Mouse (Mus musculus): Measurements from ENCODE around the gene Dpm3. TPM values are rescaled to one million over a fixed set of nuclear protein-coding genes. Genes with fewer than 3 reads are reported as not detected.
A peak's percentile ranks its signal among the peaks of the same experiment; 100 is the strongest.

Dpm3 gene
- polyA plus RNA-seq, 1 experiment from 2014 or later, result 73.2 TPM

DNA sequence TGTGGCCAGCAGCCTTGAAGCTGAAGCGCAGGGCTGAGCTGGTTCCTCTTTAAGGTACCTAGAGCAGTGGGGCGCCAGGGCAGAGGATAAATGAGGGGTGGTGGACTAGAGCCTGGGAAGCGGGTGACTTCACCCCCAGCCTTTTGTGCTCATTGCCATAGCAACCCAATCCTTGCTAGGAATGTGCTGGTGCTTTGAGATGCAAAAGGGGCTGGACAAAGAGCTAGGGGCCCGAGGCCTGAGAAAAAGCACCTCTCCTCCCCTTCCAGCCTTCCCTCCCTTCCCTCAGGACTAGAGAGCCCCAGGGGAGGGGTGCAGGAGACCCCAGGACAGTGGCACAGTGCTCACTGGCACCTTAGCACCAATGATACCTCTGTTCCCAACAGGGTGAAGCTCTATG is 33.2 kb upstream of the Dpm3 start:
- Histone ChIP-seq H3K4me2 (ENCODE audit: low read depth, low read length) (no peak overlapping the region), H3K4me1 (ENCODE audit: insufficient read depth) (peaks cover 10% of the 10 kb centered on the region), H3K27ac (ENCODE audit: low read depth) (no peak overlapping the region), H3K36me3 (replicated peaks; ENCODE audit: insufficient read depth, low read length) (no peaks in the 10 kb centered on the region), H3K27me3 (ENCODE audit: insufficient read depth, low read length) (peaks cover 39% of the 10 kb centered on the region), H3K9me3 (ENCODE audit: low read length) (no peaks in the 10 kb centered on the region), H3K4me3 (ENCODE audit: low read depth, low read length) (no peak overlapping the region), H3K9ac (replicated peaks) (no peak overlapping the region)
- 44% methylated on average over 4 of the region's 4 CpGs for WGBS (ENCODE audit: insufficient replicate concordance)
- TF ChIP-seq CTCF (IDR thresholded peaks at IDR 0.05; ENCODE audit: low read depth) (no peak), EP300 (IDR thresholded peaks at IDR 0.05; ENCODE audit: low read depth) (no peak)
- DNase-seq, result no peak
- ATAC-seq, result no peak

DNA sequence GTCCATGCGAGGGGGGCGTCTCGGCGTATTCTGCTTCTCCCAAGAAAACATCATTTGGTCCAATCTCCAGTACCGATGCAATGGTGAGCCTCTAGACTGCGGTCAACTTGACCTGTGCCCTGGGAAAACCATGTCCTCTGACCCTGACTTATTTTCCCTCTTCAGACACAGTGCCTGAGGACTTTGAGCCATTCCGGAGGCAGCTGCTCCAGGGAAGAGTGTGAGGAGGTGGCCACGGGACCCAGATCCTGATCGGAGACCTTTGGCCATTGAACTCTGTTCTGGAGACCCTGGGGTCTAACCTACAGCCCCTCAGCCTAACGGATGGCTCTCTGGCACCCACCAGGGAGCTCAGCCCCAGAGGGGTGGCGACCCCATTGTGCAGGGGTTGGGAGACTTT is 32.8 kb upstream of the Dpm3 start:
- H3K9me3 ChIP-seq (ENCODE audit: low read length), result no peaks in the 10 kb centered on the region
- no peak overlapping the region for H3K4me3 ChIP-seq (ENCODE audit: low read depth, low read length)
- H3K9ac ChIP-seq (replicated peaks), result no peak overlapping the region
- ATAC-seq (no peak), DNase-seq (no peak)
- no peak overlapping the region for H3K27ac ChIP-seq (ENCODE audit: low read depth)
- no peaks in the 10 kb centered on the region for H3K36me3 ChIP-seq (replicated peaks; ENCODE audit: insufficient read depth, low read length)
- H3K27me3 ChIP-seq (ENCODE audit: insufficient read depth, low read length), result peaks cover 41% of the 10 kb centered on the region
- 49% methylated on average over 11 of the region's 11 CpGs for WGBS (ENCODE audit: insufficient replicate concordance)
- no peak for TF ChIP-seq CTCF (IDR thresholded peaks at IDR 0.05; ENCODE audit: low read depth)
- no peak for TF ChIP-seq EP300 (IDR thresholded peaks at IDR 0.05; ENCODE audit: low read depth)
- H3K4me2 ChIP-seq (ENCODE audit: low read depth, low read length), result no peak overlapping the region
- H3K4me1 ChIP-seq (ENCODE audit: insufficient read depth), result peaks cover 10% of the 10 kb centered on the region

DNA sequence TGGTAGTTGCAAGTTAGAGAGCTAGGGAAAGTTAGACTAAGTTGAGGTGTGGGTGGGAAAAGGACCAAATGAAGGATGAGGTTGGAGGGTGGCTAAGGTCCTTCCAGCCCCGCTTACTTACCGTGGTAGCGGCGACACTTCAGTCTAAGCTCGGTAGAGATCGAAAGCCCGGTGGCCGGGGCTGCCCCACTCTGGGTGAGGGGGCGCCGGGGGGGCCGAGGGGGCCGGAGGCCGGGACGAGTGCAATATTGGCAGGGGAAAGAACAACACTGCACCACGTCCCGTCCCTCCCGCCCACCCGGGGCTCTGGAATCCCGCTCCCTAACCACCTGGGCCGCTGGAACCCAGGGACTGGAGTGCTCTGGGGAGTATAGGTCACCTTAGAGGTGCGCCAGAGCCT is 32.3 kb upstream of the Dpm3 start, which contains the start of gene Mtx1:
Mtx1 (minus strand) TSS at position 189 of the 400 bp plus-strand sequence.
- peaks cover 44% of the 10 kb centered on the region for H3K27me3 ChIP-seq (ENCODE audit: insufficient read depth, low read length)
- WGBS (ENCODE audit: insufficient replicate concordance), result 9% methylated on average over 21 of the region's 21 CpGs
- no peaks in the 10 kb centered on the region for H3K36me3 ChIP-seq (replicated peaks; ENCODE audit: insufficient read depth, low read length)
- DNase-seq, result no peak
- no peak within 1 kb of the TSS for H3K27ac ChIP-seq (ENCODE audit: low read depth)
- H3K9me3 ChIP-seq (ENCODE audit: low read length), result no peaks in the 10 kb centered on the region
- peaks cover 10% of the 10 kb centered on the region for H3K4me1 ChIP-seq (ENCODE audit: insufficient read depth)
- H3K4me2 ChIP-seq (ENCODE audit: low read depth, low read length), result peak within 1 kb of the TSS; percentile 81
- ATAC-seq, result no peak
- no peak for TF ChIP-seq CTCF (IDR thresholded peaks at IDR 0.05; ENCODE audit: low read depth)
- no peak for TF ChIP-seq EP300 (IDR thresholded peaks at IDR 0.05; ENCODE audit: low read depth)
- no peak within 1 kb of the TSS for H3K9ac ChIP-seq (replicated peaks)
- H3K4me3 ChIP-seq (ENCODE audit: low read depth, low read length), result peak within 1 kb of the TSS; percentile 57

DNA sequence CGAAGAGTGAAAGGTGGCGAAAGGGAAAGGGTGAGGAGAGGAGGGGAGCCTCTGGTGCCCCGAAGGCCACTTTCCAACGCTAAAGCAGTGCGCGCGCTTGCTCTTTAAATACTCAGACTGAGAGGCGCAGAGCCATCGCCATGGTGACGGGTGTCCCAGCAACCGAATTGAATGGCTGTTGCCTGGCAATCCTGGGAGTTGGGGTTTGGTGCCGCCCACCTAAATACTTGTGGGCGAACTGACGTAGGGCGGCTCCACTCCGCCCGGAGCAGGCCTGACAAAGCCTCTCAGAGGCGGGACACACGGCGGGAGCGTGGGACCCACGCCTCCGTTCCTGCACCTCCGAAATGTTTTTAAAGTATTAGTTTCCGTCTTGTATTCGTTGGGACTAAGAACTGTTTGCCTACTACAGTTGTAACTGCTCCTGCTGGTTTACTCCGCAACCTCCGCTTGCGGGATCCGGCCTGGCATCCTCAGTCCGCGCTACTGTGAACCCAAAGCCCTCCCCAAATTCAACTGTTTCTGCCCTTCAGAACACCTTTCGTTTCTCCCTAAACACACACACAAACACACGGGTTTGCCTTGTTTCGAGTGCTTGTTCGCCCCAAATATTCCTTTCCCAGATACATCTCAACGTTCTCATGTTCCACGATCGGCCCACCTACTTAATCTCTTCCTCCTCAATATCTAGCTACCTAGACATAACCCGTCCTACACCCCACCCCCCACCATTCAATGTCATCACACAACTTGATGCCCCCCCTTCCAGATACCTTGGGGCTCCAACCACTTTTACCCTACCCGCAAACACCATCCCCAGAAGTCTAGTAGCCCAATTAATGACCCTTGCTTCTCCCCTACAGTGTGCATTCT is 31.6 kb upstream of the Dpm3 start:
- DNase-seq (peak; percentile 66), ATAC-seq (peak; percentile 40)
- Histone ChIP-seq H3K27me3 (ENCODE audit: insufficient read depth, low read length) (peaks cover 48% of the 10 kb centered on the region), H3K4me3 (ENCODE audit: low read depth, low read length) (peak overlapping the region; percentile 57), H3K36me3 (replicated peaks; ENCODE audit: insufficient read depth, low read length) (no peaks in the 10 kb centered on the region), H3K27ac (ENCODE audit: low read depth) (no peak overlapping the region), H3K9me3 (ENCODE audit: low read length) (no peaks in the 10 kb centered on the region), H3K4me1 (ENCODE audit: insufficient read depth) (peaks cover 10% of the 10 kb centered on the region), H3K9ac (replicated peaks) (no peak overlapping the region; the same call in 1 of the 2 replicates), H3K4me2 (ENCODE audit: low read depth, low read length) (peak overlapping the region; percentile 81)
- WGBS (ENCODE audit: insufficient replicate concordance), result 6% methylated on average over 41 of the region's 41 CpGs
- TF ChIP-seq CTCF (IDR thresholded peaks at IDR 0.05; ENCODE audit: low read depth), result no peak
- no peak for TF ChIP-seq EP300 (IDR thresholded peaks at IDR 0.05; ENCODE audit: low read depth)

DNA sequence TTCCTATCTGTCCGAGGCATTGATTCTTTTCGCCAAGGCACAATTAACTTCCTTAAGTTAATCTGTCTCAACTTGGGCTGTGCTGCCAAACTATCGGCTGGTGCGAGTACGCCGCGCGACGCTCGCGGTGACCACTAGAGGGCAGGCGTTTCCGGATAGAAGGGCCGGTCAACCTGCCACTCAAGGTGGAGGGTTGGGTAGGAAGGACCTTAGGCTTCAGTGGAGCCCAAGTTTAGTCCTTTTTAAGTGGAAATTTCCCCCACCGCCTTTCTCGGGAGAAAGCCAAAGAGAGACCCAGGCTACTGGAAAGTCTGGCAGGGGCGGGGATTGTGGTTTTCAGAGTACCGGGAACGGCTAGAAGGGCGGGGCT is 31.0 kb upstream of the Dpm3 start:
- TF ChIP-seq CTCF (IDR thresholded peaks at IDR 0.05; ENCODE audit: low read depth), result peak; percentile 96
- no peak for TF ChIP-seq EP300 (IDR thresholded peaks at IDR 0.05; ENCODE audit: low read depth)
- under 1% methylated on average over 20 of the region's 20 CpGs for WGBS (ENCODE audit: insufficient replicate concordance)
- Histone ChIP-seq H3K4me3 (ENCODE audit: low read depth, low read length) (peak overlapping the region; percentile 57), H3K9ac (replicated peaks) (peak overlapping the region; percentile 50), H3K27ac (ENCODE audit: low read depth) (no peak overlapping the region), H3K9me3 (ENCODE audit: low read length) (no peaks in the 10 kb centered on the region), H3K4me1 (ENCODE audit: insufficient read depth) (peaks cover 10% of the 10 kb centered on the region), H3K36me3 (replicated peaks; ENCODE audit: insufficient read depth, low read length) (no peaks in the 10 kb centered on the region), H3K4me2 (ENCODE audit: low read depth, low read length) (peak overlapping the region; percentile 81), H3K27me3 (ENCODE audit: insufficient read depth, low read length) (peaks cover 48% of the 10 kb centered on the region)
- DNase-seq, result peak; percentile 91
- peak; percentile 79 for ATAC-seq

DNA sequence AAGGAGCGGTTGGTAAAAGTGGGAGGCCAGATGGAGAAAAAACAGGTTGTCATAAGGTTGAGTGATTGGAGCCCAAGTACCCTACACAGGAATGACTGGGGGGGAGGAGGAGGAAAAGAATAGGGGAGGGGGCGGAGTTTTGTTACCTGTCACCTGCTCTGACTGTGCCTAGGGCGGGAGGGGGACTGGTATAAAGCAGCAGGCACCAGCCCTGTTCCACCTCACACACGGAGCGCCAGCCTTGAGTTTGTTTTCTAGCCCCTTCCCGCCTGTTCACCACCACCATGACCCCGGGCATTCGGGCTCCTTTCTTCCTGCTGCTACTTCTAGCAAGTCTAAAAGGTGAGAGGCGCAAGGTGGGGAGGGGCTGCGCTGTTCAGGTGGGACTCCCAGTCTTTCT is 30.3 kb upstream of the Dpm3 start, which contains the start of gene Muc1:
Muc1 (plus strand) TSS at position 222 of the 400 bp plus-strand sequence.
- no peak for DNase-seq
- peaks cover 48% of the 10 kb centered on the region for H3K27me3 ChIP-seq (ENCODE audit: insufficient read depth, low read length)
- no peaks in the 10 kb centered on the region for H3K9me3 ChIP-seq (ENCODE audit: low read length)
- no peak within 1 kb of the TSS for H3K27ac ChIP-seq (ENCODE audit: low read depth)
- no peaks in the 10 kb centered on the region for H3K36me3 ChIP-seq (replicated peaks; ENCODE audit: insufficient read depth, low read length)
- H3K4me2 ChIP-seq (ENCODE audit: low read depth, low read length), result peak within 1 kb of the TSS; percentile 81
- ATAC-seq, result no peak
- peak within 1 kb of the TSS; percentile 50 for H3K9ac ChIP-seq (replicated peaks)
- no peak for TF ChIP-seq CTCF (IDR thresholded peaks at IDR 0.05; ENCODE audit: low read depth)
- TF ChIP-seq EP300 (IDR thresholded peaks at IDR 0.05; ENCODE audit: low read depth), result no peak
- WGBS (ENCODE audit: insufficient replicate concordance), result 41% methylated on average over 10 of the region's 10 CpGs
- peak within 1 kb of the TSS; percentile 57 for H3K4me3 ChIP-seq (ENCODE audit: low read depth, low read length)
- H3K4me1 ChIP-seq (ENCODE audit: insufficient read depth), result peaks cover 16% of the 10 kb centered on the region

All from liver, postnatal 0 days (tissue).